Mouse (Mus musculus): ENCODE measurements around the gene Tbc1d22a.

GRCm38 (mm10) chr15:86542371-86542770 lies 328.1 kb downstream of the Tbc1d22a start:
- TF ChIP-seq CTCF (IDR thresholded peaks at IDR 0.05; ENCODE audit: insufficient read depth, low read depth, low read length), result no peak
- 0 out of 2 replicates have a peak, but pooled peaks have one; percentile 5 for TF ChIP-seq POLR2A (IDR thresholded peaks at IDR 0.05; ENCODE audit: insufficient read depth, low read depth, low read length)

All from olfactory bulb, adult 2 months (tissue).